Mouse (Mus musculus) erythroblast, embryonic 14.5 days (primary cell): ENCODE results near the gene Nomo1. TPM values are rescaled to one million over a fixed set of nuclear protein-coding genes. Genes with fewer than 3 reads are reported as not detected.

Experiments used
- H3K27me3 ChIP-seq: 2 replicates; pipeline ENCODE4 v1.6.1; 2012; ENCODE audit warnings: inconsistent platforms; ENCODE audit not compliant: control insufficient read depth
- H3K36me3 ChIP-seq: 2 replicates; pipeline ENCODE4 v1.6.1; 2012; ENCODE audit warnings: mild to moderate bottlenecking, inconsistent platforms; ENCODE audit not compliant: control insufficient read depth
- H3K4me1 ChIP-seq: 2 replicates; pipeline ENCODE4 v1.6.1; 2012; ENCODE audit warnings: inconsistent platforms; ENCODE audit not compliant: control insufficient read depth
- H3K4me3 ChIP-seq: replicated peaks from 2 replicates; pipeline ENCODE3; 2012; ENCODE audit warnings: moderate library complexity, mild to moderate bottlenecking, inconsistent platforms
- H3K9me3 ChIP-seq: 2 replicates; pipeline ENCODE4 v1.6.1; 2012; ENCODE audit warnings: low read length, inconsistent platforms, mixed read lengths; ENCODE audit not compliant: control insufficient read depth
- GATA1 ChIP-seq: IDR thresholded peaks from 2 replicates; pipeline ENCODE4 v1.6.1; 2012; ENCODE audit warnings: low read length, inconsistent platforms, mixed read lengths
- TAL1 ChIP-seq: IDR thresholded peaks from 3 replicates; pipeline ENCODE4 v1.6.1; 2012; ENCODE audit warnings: low read length, inconsistent platforms, mixed read lengths
- polyA plus RNA-seq: library from polyadenylated mRNA; stranded (reverse); fragments of >175 nt; gene quantifications from 2 replicates; pipeline ENCODE4 v1.2.3, GENCODE M21; 2012

Nomo1 gene
- polyA plus RNA-seq, 1 experiment: 1.8 TPM

GRCm38 (mm10) chr7:46058882-46059281, 25.4 kb downstream of the Nomo1 start:
- no peak for TF ChIP-seq TAL1
- no peak for TF ChIP-seq GATA1
- no peak overlapping the region for H3K4me3 ChIP-seq

GRCm38 (mm10) chr7:46060688-46061087, 27.2 kb downstream of the Nomo1 start:
- no peaks in the 10 kb centered on the region for H3K4me1 ChIP-seq
- no peak overlapping the region for H3K4me3 ChIP-seq
- no peaks in the 10 kb centered on the region for H3K9me3 ChIP-seq
- TF ChIP-seq GATA1 (no peak), TAL1 (no peak)
- no peaks in the 10 kb centered on the region for H3K27me3 ChIP-seq
- peaks cover 92% of the 10 kb centered on the region for H3K36me3 ChIP-seq

More at GRCm38 (mm10) chr7:46058882-46059281, 25.4 kb downstream of the Nomo1 start:
- H3K4me1 ChIP-seq: no peaks in the 10 kb centered on the region
- H3K36me3 ChIP-seq: peaks cover 95% of the 10 kb centered on the region
- H3K27me3 ChIP-seq: no peaks in the 10 kb centered on the region
- H3K9me3 ChIP-seq: no peaks in the 10 kb centered on the region

GRCm38 (mm10) chr7:46061614-46062013, 28.1 kb downstream of the Nomo1 start:
- H3K4me3 ChIP-seq: no peak overlapping the region
- TF ChIP-seq GATA1 (no peak), TAL1 (no peak)
- H3K9me3 ChIP-seq: no peaks in the 10 kb centered on the region
- H3K4me1 ChIP-seq: no peaks in the 10 kb centered on the region
- peaks cover 93% of the 10 kb centered on the region for H3K36me3 ChIP-seq
- H3K27me3 ChIP-seq: no peaks in the 10 kb centered on the region

GRCm38 (mm10) chr7:46063296-46063695, 29.8 kb downstream of the Nomo1 start:
- no peak overlapping the region for H3K4me3 ChIP-seq
- no peaks in the 10 kb centered on the region for H3K4me1 ChIP-seq
- H3K36me3 ChIP-seq: peaks cover 91% of the 10 kb centered on the region
- H3K27me3 ChIP-seq: no peaks in the 10 kb centered on the region
- TF ChIP-seq GATA1: no peak
- no peak for TF ChIP-seq TAL1
- H3K9me3 ChIP-seq: no peaks in the 10 kb centered on the region

GRCm38 (mm10) chr7:46068831-46069230, 35.3 kb downstream of the Nomo1 start:
- H3K4me1 ChIP-seq: no peaks in the 10 kb centered on the region
- H3K27me3 ChIP-seq: no peaks in the 10 kb centered on the region
- TF ChIP-seq GATA1 (no peak), TAL1 (no peak)
- no peak overlapping the region for H3K4me3 ChIP-seq
- peaks cover 93% of the 10 kb centered on the region for H3K36me3 ChIP-seq
- H3K9me3 ChIP-seq: no peaks in the 10 kb centered on the region

- TF ChIP-seq GATA1: no peak
- TF ChIP-seq TAL1: no peak
- Histone ChIP-seq H3K4me1 (no peaks in the 10 kb centered on the region), H3K9me3 (no peaks in the 10 kb centered on the region), H3K36me3 (peaks cover 92% of the 10 kb centered on the region), H3K27me3 (no peaks in the 10 kb centered on the region), H3K4me3 (no peak overlapping the region)
These were observed 43.3 kb downstream of the Nomo1 start for GRCm38 (mm10) chr7:46076844-46077243.

GRCm38 (mm10) chr7:46077675-46078074, 44.2 kb downstream of the Nomo1 start:
- Histone ChIP-seq H3K36me3 (peaks cover 93% of the 10 kb centered on the region), H3K9me3 (no peaks in the 10 kb centered on the region), H3K4me3 (no peak overlapping the region), H3K4me1 (no peaks in the 10 kb centered on the region), H3K27me3 (no peaks in the 10 kb centered on the region)
- no peak for TF ChIP-seq GATA1
- TF ChIP-seq TAL1: no peak

- H3K9me3 ChIP-seq: no peaks in the 10 kb centered on the region
- H3K27me3 ChIP-seq: no peaks in the 10 kb centered on the region
- no peak overlapping the region for H3K4me3 ChIP-seq
- H3K36me3 ChIP-seq: peaks cover 56% of the 10 kb centered on the region
- TF ChIP-seq TAL1 (no peak), GATA1 (no peak)
- no peaks in the 10 kb centered on the region; the same call in 1 of the 2 replicates for H3K4me1 ChIP-seq
These were observed 50.5 kb downstream of the Nomo1 start for GRCm38 (mm10) chr7:46084024-46084423.

- Histone ChIP-seq H3K9me3 (no peaks in the 10 kb centered on the region), H3K36me3 (peaks cover 47% of the 10 kb centered on the region), H3K27me3 (no peaks in the 10 kb centered on the region), H3K4me3 (no peak overlapping the region), H3K4me1 (no peaks in the 10 kb centered on the region; the same call in 1 of the 2 replicates)
- TF ChIP-seq GATA1 (no peak), TAL1 (no peak)
These were observed 51.5 kb downstream of the Nomo1 start for GRCm38 (mm10) chr7:46084839-46085513.

- TF ChIP-seq GATA1 (no peak), TAL1 (no peak)
- no peak overlapping the region for H3K4me3 ChIP-seq
- H3K27me3 ChIP-seq: no peaks in the 10 kb centered on the region
- H3K9me3 ChIP-seq: no peaks in the 10 kb centered on the region
- H3K36me3 ChIP-seq: peaks cover 33% of the 10 kb centered on the region
- no peaks in the 10 kb centered on the region; the same call in 1 of the 2 replicates for H3K4me1 ChIP-seq
These were observed 52.9 kb downstream of the Nomo1 start for GRCm38 (mm10) chr7:46086378-46086777.
